Mouse (Mus musculus) lung, postnatal 0 days (tissue): ENCODE results near the gene Abi3bp.

Experiments used
- CTCF ChIP-seq: IDR thresholded peaks from 2 replicates; pipeline ENCODE4 v1.5.1; 2016; ENCODE audit warnings: antibody characterized with exemption, mild to moderate bottlenecking
- EP300 ChIP-seq: IDR thresholded peaks from 2 replicates; pipeline ENCODE4 v1.6.1; 2016; ENCODE audit warnings: antibody characterized with exemption, mild to moderate bottlenecking, control low read depth

DNA sequence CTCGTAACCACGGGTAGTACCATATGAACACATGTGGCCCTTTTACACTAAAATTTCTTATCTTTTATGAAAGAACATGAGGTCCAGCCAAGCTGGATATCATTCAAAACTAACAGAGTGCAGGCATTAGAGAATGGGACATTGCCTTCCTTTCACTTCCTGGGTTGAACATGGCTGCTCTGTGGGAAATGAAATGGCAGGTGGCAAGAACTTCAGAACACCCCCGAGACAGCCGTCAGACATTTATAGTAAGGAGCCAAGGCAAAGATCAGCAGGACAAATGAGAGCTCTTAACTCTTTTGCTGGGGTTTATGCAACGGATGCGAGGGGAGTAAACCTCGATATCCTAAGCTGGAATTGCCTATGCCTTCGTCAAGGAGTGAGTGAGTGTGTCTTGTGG lies 132.9 kb downstream of the Abi3bp start:
- no peak for TF ChIP-seq CTCF
- TF ChIP-seq EP300 = no peak
